Mouse (Mus musculus) layer of hippocampus, postnatal 25 days (tissue): ENCODE measurements around the gene Rasgrp1. TPM values are rescaled to one million over a fixed set of nuclear protein-coding genes. Genes with fewer than 3 reads are reported as not detected.
A peak's percentile ranks its signal among the peaks of the same experiment; 100 is the strongest.

Experiments used
- DNase-seq, 2 experiments: peaks; one replicate each; pipeline ENCODE4 v3.0.0; 2022; ENCODE audit warnings: mixed read lengths in 2 of 2, low spot score in 1 of 2; ENCODE audit errors: extremely low spot score in 1 of 2
- total RNA-seq, 2 experiments: library from RNA; stranded (reverse); gene quantifications; 2 replicates each; pipeline ENCODE4 v1.2.3; 2021

Rasgrp1 gene
- total RNA-seq, 2 experiments from 2014 or later: 390 to 419 TPM

- no peak for DNase-seq
Observed at GRCm38 (mm10) chr2:117255415-117255814, 87.4 kb downstream of the Rasgrp1 start.

- DNase-seq: no peak
Observed at GRCm38 (mm10) chr2:117250001-117250510, 92.7 kb downstream of the Rasgrp1 start.

GRCm38 (mm10) chr2:117249255-117250000 lies 93.4 kb downstream of the Rasgrp1 start, which contains the start of gene Fam98b:
TSS of gene Fam98b (plus strand) at chr2:117249739.
- peak; percentile 83 to 92 for DNase-seq

- DNase-seq: no peak
Observed at GRCm38 (mm10) chr2:117241953-117242352, 100.8 kb downstream of the Rasgrp1 start.

GRCm38 (mm10) chr2:117231257-117231656 lies 111.5 kb downstream of the Rasgrp1 start:
- peak; percentile 77 to 93 for DNase-seq

- no peak for DNase-seq
Observed at GRCm38 (mm10) chr2:117230261-117230660, 112.5 kb downstream of the Rasgrp1 start.

Other genes starting within 250 kb of the Rasgrp1 start
- 10 to 100 TPM; 91.1 to 98.2 TPM for gene Spred1, start 221.6 kb downstream of the Rasgrp1 start, total RNA-seq
- 10 to 100 TPM; 44.2 to 49.7 TPM for gene Fam98b, start 93.3 kb downstream of the Rasgrp1 start, total RNA-seq